Mouse (Mus musculus) forebrain, embryonic 13.5 days (tissue): ENCODE measurements at regions not wholly inside any gene's neighbourhood (a gene's known extent, or its start where the extent isn't known, plus 50 kb on each side); places are given as distances from the start of the nearest gene placed in this dataset.

ENCODE experiments used
- ATAC-seq: fragments of 200-750 bp; cut with Nextera tagmentation; 2 replicates; pipeline ENCODE4 v1.8.0; 2017
- H3K27ac ChIP-seq: fragments of 300-500 bp; sonication (generic); 2 replicates; pipeline ENCODE4 v1.5.1; 2015; ENCODE audit warnings: inconsistent platforms, mild to moderate bottlenecking, moderate library complexity
- H3K27me3 ChIP-seq: fragments of 300-500 bp; sonication (generic); 2 replicates; pipeline ENCODE4 v1.6.1; 2015; ENCODE audit warnings: mild to moderate bottlenecking, inconsistent platforms
- H3K36me3 ChIP-seq: fragments of 300-500 bp; sonication (generic); 2 replicates; pipeline ENCODE4 v1.6.1; 2015; ENCODE audit warnings: mild to moderate bottlenecking, inconsistent platforms; ENCODE audit not compliant: poor library complexity, severe bottlenecking
- H3K4me1 ChIP-seq: fragments of 300-500 bp; sonication (generic); 2 replicates; pipeline ENCODE4 v1.6.1; 2015; ENCODE audit warnings: inconsistent platforms
- H3K4me2 ChIP-seq: fragments of 300-500 bp; sonication (generic); 2 replicates; pipeline ENCODE4 v1.6.1; 2015; ENCODE audit warnings: inconsistent platforms, mild to moderate bottlenecking, moderate library complexity
- H3K4me3 ChIP-seq: fragments of 300-500 bp; sonication (generic); 2 replicates; pipeline ENCODE4 v1.5.1; 2015; ENCODE audit warnings: mild to moderate bottlenecking, inconsistent platforms
- H3K9ac ChIP-seq: fragments of 300-500 bp; sonication (generic); 2 replicates; pipeline ENCODE4 v1.6.1; 2015; ENCODE audit warnings: mild to moderate bottlenecking, inconsistent platforms
- H3K9me3 ChIP-seq: fragments of 300-500 bp; sonication (generic); replicated peaks from 2 replicates; pipeline ENCODE4 v1.6.1; 2016; ENCODE audit warnings: inconsistent platforms
- WGBS: fragments of 180-500 bp; shearing (Covaris S2); methylation state at CpG from one replicate; pipeline ENCODE4 v1.1.7; 2015; 5-methylcytosine and 5-hydroxymethylcytosine counted together

- H3K9me3 ChIP-seq = no peaks in the 10 kb centered on the region
- no peak overlapping the region for H3K4me3 ChIP-seq
- no peak overlapping the region for H3K4me2 ChIP-seq
- ATAC-seq = no peak
- WGBS = 69% methylated on average over 5 of the region's 5 CpGs
- no peak overlapping the region for H3K9ac ChIP-seq
- H3K36me3 ChIP-seq = no peaks in the 10 kb centered on the region
- peaks cover 10% of the 10 kb centered on the region; the same call in 1 of the 2 replicates for H3K4me1 ChIP-seq
- no peak overlapping the region for H3K27ac ChIP-seq
- H3K27me3 ChIP-seq = no peaks in the 10 kb centered on the region
Measured at GRCm38 (mm10) chr19:32959844-32960195, 202.5 kb downstream of the Pten start.

- Histone ChIP-seq H3K9ac (no peak overlapping the region), H3K4me1 (peaks cover 10% of the 10 kb centered on the region; the same call in 1 of the 2 replicates), H3K4me2 (no peak overlapping the region), H3K9me3 (no peaks in the 10 kb centered on the region), H3K27me3 (no peaks in the 10 kb centered on the region), H3K36me3 (no peaks in the 10 kb centered on the region), H3K4me3 (no peak overlapping the region), H3K27ac (no peak overlapping the region)
- 64% methylated on average over 9 of the region's 9 CpGs for WGBS
- no peak for ATAC-seq
Measured at GRCm38 (mm10) chr19:32960196-32960947, 203.1 kb downstream of the Pten start.

GRCm38 (mm10) chr19:32961525-32961924 lies 204.2 kb downstream of the Pten start:
- 91% methylated on average over 5 of the region's 5 CpGs for WGBS
- Histone ChIP-seq H3K4me2 (no peak overlapping the region), H3K9me3 (no peaks in the 10 kb centered on the region), H3K36me3 (no peaks in the 10 kb centered on the region), H3K4me3 (no peak overlapping the region), H3K27ac (no peak overlapping the region), H3K9ac (no peak overlapping the region), H3K27me3 (no peaks in the 10 kb centered on the region), H3K4me1 (0 out of 2 replicates have a peak, but pooled peaks cover 5% of the 10 kb centered on the region)
- no peak for ATAC-seq

DNA sequence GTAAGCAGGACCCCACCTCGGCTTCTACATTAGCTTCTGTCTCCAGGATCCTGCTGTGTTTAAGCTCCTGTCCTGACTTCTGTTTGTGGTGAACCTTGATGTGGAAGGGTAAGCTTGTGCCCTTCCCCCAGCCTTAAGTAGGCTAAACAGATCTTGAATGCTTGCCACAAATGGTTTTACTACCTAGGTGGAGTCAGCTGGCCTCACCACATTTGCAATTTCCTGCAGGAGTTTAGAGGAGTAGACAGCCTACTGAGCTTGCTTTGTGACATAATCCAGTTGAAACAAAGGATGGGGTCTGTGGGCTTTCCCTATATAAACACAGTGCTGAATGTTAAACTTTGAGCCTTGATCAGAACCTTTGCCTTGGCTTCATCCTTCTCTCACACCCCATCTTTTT lies 206.7 kb downstream of the Pten start:
- no peak overlapping the region for H3K4me3 ChIP-seq
- H3K27me3 ChIP-seq = no peaks in the 10 kb centered on the region
- WGBS = 29% methylated on average over 1 of the region's 1 CpGs
- no peak overlapping the region for H3K9ac ChIP-seq
- ATAC-seq = no peak
- H3K9me3 ChIP-seq = no peaks in the 10 kb centered on the region
- no peak overlapping the region for H3K4me2 ChIP-seq
- no peaks in the 10 kb centered on the region for H3K36me3 ChIP-seq
- no peak overlapping the region for H3K27ac ChIP-seq
- H3K4me1 ChIP-seq = no peaks in the 10 kb centered on the region

DNA sequence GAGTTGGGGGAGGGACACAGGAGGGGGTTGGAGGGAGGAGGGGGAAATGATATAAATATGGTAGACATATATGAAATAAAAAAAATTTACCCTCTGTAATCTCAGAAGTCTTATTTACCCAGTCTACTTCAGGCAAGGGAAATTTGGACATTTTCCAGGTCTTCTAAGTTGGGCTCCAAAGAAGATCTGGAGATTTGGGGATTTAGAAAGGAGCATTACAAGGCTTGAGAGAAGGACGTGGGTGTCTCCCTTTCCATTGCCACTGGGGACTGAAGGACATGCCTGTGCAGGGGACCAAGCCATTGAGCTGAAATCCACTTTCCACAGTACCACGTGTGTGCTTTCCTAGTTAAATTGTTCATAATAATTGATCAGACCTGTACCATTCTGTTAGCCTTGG lies 208.2 kb downstream of the Pten start:
- 77% methylated on average over 2 of the region's 2 CpGs for WGBS
- H3K36me3 ChIP-seq = no peaks in the 10 kb centered on the region
- no peak overlapping the region for H3K9ac ChIP-seq
- no peaks in the 10 kb centered on the region for H3K9me3 ChIP-seq
- peaks cover 5% of the 10 kb centered on the region; the same call in 1 of the 2 replicates for H3K4me1 ChIP-seq
- H3K4me2 ChIP-seq = no peak overlapping the region
- no peaks in the 10 kb centered on the region for H3K27me3 ChIP-seq
- ATAC-seq = no peak
- H3K27ac ChIP-seq = no peak overlapping the region
- H3K4me3 ChIP-seq = no peak overlapping the region

DNA sequence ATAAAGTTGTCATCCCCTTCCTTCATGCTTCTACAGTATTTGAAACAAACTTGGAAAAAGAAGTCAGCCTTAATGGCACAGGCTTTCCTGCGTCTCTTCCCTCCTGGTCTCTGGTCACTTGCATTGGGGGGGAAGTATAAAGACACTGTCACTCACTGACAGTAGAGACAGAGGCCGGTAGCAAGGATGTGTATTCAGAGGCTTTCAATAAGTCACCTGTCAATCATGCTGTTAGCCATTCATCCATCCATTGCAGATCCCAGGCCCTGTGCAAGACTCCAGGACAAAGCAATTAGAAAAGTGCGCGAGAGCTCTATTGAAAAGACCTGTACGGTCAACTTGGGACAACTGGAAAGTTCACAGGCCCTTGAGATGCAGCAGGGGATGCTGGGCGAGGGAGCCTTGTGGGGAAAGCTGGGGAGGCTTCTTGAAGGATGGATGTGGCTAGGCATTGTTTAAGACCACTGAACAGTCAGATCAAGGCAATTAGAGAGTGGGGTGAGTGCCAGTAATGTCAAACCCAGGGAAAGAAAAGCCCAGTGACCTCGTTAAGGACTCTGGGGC lies 212.0 kb downstream of the Pten start:
- 16% methylated on average over 7 of the region's 7 CpGs for WGBS
- Histone ChIP-seq H3K4me1 (peaks cover 5% of the 10 kb centered on the region; the same call in 1 of the 2 replicates), H3K27me3 (no peaks in the 10 kb centered on the region), H3K27ac (no peak overlapping the region), H3K36me3 (no peaks in the 10 kb centered on the region), H3K9me3 (no peaks in the 10 kb centered on the region), H3K9ac (no peak overlapping the region), H3K4me3 (no peak overlapping the region), H3K4me2 (no peak overlapping the region)
- ATAC-seq = no peak

DNA sequence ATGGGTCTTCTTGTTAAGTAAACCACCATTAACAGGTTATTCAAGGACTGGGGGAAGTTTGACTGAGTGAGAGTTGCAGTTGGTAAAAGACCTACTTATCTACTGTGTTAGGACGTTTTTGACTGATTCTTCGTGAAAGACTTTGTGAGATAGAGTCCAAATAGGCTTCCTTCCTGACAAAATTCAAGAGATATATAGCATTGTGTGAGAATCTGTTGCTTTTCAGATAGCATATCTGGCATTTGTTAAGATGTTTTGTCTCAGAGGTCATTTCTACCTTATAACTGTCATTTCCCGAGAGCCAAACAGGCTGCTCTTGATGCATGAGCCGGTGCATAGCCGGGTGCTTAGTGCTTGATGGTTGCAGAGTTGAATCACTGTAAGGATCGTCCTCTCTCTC lies 214.8 kb downstream of the Pten start:
- Histone ChIP-seq H3K4me1 (peaks cover 5% of the 10 kb centered on the region; the same call in 1 of the 2 replicates), H3K9ac (no peak overlapping the region), H3K27ac (no peak overlapping the region), H3K27me3 (no peaks in the 10 kb centered on the region), H3K4me3 (no peak overlapping the region), H3K9me3 (no peaks in the 10 kb centered on the region), H3K36me3 (no peaks in the 10 kb centered on the region), H3K4me2 (no peak overlapping the region)
- no peak for ATAC-seq
- WGBS = 92% methylated on average over 6 of the region's 6 CpGs

- Histone ChIP-seq H3K36me3 (no peaks in the 10 kb centered on the region), H3K4me3 (no peak overlapping the region), H3K4me1 (peaks cover 5% of the 10 kb centered on the region; the same call in 1 of the 2 replicates), H3K27me3 (no peaks in the 10 kb centered on the region), H3K9me3 (no peaks in the 10 kb centered on the region), H3K27ac (no peak overlapping the region), H3K9ac (no peak overlapping the region), H3K4me2 (no peak overlapping the region)
- no peak for ATAC-seq
- WGBS = 86% methylated on average over 3 of the region's 3 CpGs
Measured at GRCm38 (mm10) chr19:32973130-32973529, 215.8 kb downstream of the Pten start.

DNA sequence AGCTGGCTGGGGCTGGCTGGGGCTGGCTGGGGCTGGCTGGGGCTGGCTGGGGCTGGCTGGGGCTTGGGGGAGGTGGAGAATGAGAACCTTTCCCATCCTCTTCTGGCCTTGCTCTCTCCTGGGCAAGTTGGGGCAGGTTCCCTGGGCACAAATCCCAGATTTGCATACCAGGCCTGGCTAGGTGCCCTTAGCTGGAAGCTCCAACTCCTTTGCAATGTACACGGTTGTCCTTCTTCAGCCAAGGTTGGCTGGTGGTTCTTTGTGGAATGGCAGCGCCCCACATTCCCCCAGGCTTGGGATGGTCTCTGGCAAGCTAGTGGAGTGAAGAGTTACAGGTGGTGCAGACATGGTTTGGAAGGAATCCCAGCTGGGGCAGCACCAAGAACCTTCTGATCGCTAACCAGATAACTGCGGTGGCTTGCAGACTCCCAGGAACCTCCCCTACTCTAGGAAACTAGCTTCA lies 217.5 kb downstream of the Pten start:
- Histone ChIP-seq H3K4me2 (no peak overlapping the region), H3K27me3 (no peaks in the 10 kb centered on the region), H3K4me3 (no peak overlapping the region), H3K36me3 (no peaks in the 10 kb centered on the region), H3K27ac (no peak overlapping the region), H3K9me3 (no peaks in the 10 kb centered on the region), H3K4me1 (no peaks in the 10 kb centered on the region), H3K9ac (no peak overlapping the region)
- 87% methylated on average over 4 of the region's 4 CpGs for WGBS
- ATAC-seq = no peak

DNA sequence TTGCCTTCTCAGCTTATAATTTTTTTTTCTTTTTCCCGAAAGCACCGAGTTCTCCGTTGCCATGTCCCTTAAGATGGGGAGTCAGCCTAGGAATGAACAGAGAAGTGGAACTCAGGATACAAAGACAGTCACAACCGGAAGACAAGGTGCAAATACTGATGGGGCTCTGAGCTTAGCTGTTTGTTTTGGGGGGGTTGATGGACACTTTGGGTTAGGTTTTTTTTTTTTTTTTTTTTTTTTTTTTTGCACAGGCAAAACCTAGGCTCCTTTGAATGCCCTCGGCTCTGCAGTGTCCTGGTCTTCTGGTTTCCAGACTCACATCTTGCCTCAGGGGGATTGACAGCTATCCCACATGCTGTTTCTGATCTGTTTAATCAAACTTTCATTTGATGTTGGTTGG lies 218.0 kb downstream of the Pten start:
- H3K27ac ChIP-seq = no peak overlapping the region
- H3K36me3 ChIP-seq = no peaks in the 10 kb centered on the region
- H3K4me1 ChIP-seq = no peaks in the 10 kb centered on the region
- H3K27me3 ChIP-seq = no peaks in the 10 kb centered on the region
- H3K9ac ChIP-seq = no peak overlapping the region
- H3K9me3 ChIP-seq = no peaks in the 10 kb centered on the region
- H3K4me3 ChIP-seq = no peak overlapping the region
- 86% methylated on average over 5 of the region's 5 CpGs for WGBS
- no peak for ATAC-seq
- no peak overlapping the region for H3K4me2 ChIP-seq

DNA sequence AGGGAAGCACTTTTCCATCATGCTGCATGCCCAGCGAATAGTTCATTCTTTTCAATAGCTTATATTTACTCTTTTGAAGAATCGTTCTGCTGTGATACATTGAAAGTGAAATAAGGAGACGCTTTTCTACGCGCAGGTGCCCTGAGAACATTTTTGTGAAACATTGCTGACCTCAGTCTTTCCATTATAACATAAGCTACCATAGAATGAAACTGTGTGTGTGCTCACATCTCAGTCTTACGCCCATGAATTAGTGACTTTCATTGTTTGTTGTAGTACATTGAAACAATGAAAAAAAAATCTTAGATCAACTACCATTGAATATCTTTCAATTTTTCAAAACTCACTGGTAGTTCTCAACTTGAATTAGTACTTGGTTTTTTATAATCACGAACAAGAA lies 219.2 kb downstream of the Pten start:
- no peaks in the 10 kb centered on the region for H3K4me1 ChIP-seq
- no peak overlapping the region for H3K9ac ChIP-seq
- WGBS = 77% methylated on average over 7 of the region's 7 CpGs
- H3K9me3 ChIP-seq = no peaks in the 10 kb centered on the region
- ATAC-seq = no peak
- no peak overlapping the region for H3K27ac ChIP-seq
- no peak overlapping the region for H3K4me2 ChIP-seq
- H3K27me3 ChIP-seq = no peaks in the 10 kb centered on the region
- H3K4me3 ChIP-seq = no peak overlapping the region
- H3K36me3 ChIP-seq = no peaks in the 10 kb centered on the region

GRCm38 (mm10) chr19:32978037-32978745 lies 220.9 kb downstream of the Pten start:
- Histone ChIP-seq H3K9ac (no peak overlapping the region), H3K27ac (no peak overlapping the region), H3K9me3 (no peaks in the 10 kb centered on the region), H3K4me1 (no peaks in the 10 kb centered on the region), H3K4me3 (no peak overlapping the region), H3K4me2 (no peak overlapping the region), H3K36me3 (no peaks in the 10 kb centered on the region), H3K27me3 (no peaks in the 10 kb centered on the region)
- no peak for ATAC-seq
- WGBS = 95% methylated on average over 7 of the region's 7 CpGs
